Mouse (Mus musculus) left cerebral cortex, adult 2 months (tissue): ENCODE results near the gene Cyp4a31. TPM values are rescaled to one million over a fixed set of nuclear protein-coding genes. Genes with fewer than 3 reads are reported as not detected.
"Not testable (repeated sequence)": the region's sequence is repeated elsewhere in the genome, so short reads cannot be mapped to it uniquely, and the experiment has no call there.

Source experiments
- DNase-seq, 2 experiments: peaks; one replicate each; pipeline ENCODE4 v3.0.0; 2021 to 2022; ENCODE audit warnings: low spot score in 2 of 2, mixed read lengths in 1 of 2; ENCODE audit errors: extremely low spot score in 1 of 2
- H3K27ac ChIP-seq: fragments of 200-600 bp; 2 replicates; pipeline ENCODE4 v1.8.1; 2022
- H3K4me3 ChIP-seq: fragments of 200-600 bp; 2 replicates; pipeline ENCODE4 v1.8.1; 2022
- CTCF ChIP-seq: fragments of 200-600 bp; IDR thresholded peaks from 2 replicates; pipeline ENCODE4 v1.8.1; 2022; ENCODE audit warnings: antibody characterized with exemption, mild to moderate bottlenecking, moderate library complexity
- intact Hi-C: fragments of 180-260 bp; cut with DNase I; formaldehyde crosslinking; loops from one replicate; pipeline ENCODE4 v1.15.1; 2025
- long read RNA-seq, 2 experiments: library from polyadenylated mRNA; stranded (forward); transcript quantifications; one replicate each; pipeline ENCODE4 v2.0.0; 2021; ENCODE audit warnings: borderline mapping rate in 2 of 2
- total RNA-seq, 2 experiments: library from RNA; stranded (reverse); gene quantifications; 2 replicates each; pipeline ENCODE4 v1.2.3; 2021

Gene Cyp4a31
- not detected for total RNA-seq
- long read RNA-seq, experiment 1 = 0 reads
- long read RNA-seq, experiment 2 = 0 reads

DNA sequence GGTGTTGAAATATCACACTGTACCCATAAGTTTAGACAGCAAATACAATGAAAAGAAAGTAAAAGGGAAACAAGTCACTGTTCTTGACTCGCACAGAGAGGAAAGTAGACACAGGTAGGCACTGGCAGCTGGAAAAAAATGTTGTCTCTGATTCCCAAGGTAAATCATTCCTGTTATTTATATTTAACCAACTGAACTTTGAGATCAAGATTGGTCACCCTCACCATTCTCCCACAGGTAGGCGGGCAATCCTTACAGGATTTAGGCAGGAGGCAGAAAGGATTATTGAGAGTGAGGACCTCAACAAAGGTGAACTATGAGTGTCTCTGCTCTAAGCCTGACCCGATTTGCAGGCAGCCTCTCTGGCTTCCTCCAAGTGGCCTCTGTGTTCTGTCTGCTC is at the start of gene Cyp4a31:
Gene Cyp4a31, plus strand, starts transcription at position 249 of the 400 bp plus-strand sequence.
- intact Hi-C loops = no loop called here
- no peak within 1 kb of the TSS for H3K27ac ChIP-seq
- TF ChIP-seq CTCF = no peak
- no peak within 1 kb of the TSS for H3K4me3 ChIP-seq
- DNase-seq = no peak

DNA sequence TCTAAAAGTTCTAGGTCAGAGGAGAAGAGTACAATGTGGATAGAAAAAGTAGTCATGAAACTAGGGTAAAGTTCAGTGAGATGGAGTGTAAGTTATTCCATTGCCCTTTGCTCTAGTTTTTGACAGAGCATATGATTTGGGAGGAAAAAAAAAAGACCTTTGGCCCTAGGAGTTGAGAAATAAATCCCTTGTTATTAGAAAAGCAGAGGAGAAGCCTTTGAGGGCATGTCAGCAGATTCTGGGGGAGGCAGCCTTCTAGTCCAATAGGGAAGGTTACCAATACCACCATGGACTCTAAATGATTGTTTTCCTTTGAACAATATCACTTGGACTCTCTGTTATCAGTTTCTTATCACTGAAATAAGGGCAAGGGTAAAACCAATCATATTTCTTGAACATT is 49.5 kb upstream of the Cyp4a31 start:
- H3K4me3 ChIP-seq, H3K27ac ChIP-seq, DNase-seq, intact Hi-C loops: not testable (repeated sequence)

DNA sequence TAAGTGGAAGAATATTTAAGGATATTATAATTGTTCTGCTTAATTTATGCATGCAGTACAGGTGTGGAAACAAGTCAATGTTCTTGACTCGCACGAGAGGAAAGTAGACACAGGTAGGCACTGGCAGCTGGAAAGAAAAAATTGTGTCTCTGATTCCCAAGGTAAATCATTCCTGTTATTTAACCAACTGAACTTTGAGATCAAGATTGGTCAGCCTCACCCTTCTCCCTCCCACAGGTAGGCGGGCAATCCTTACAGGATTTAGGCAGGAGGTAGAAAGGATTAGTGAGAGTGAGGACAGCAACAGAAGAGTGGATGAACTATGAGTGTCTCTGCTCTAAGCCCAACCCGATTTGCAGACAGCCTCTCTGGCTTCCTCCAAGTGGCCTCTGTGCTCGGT is 45.4 kb upstream of the Cyp4a31 start, which contains the start of gene Cyp4a10:
Gene Cyp4a10, plus strand, starts transcription at position 265 of the 400 bp plus-strand sequence.
- intact Hi-C loops, H3K27ac ChIP-seq, DNase-seq, H3K4me3 ChIP-seq: not testable (repeated sequence)

DNA sequence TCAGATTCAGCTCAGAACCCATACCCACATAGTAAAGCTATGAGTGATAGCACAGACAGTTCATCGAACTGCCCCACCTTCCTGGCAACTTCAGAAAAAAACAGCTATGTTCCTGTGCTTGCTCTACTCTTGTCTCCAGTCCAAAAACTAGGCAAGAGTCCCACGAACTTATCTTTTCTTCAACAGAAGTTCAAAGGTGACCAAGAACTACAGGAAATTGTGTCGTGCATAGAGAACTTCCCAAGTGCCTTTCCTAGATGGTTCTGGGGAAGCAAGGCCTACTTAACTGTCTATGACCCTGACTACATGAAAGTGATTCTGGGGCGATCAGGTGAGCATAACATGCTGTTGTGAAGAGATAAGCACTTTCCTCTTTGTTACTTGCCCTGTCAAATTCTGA is 44.0 kb upstream of the Cyp4a31 start:
- intact Hi-C loops = no loop called here
- DNase-seq = no peak
- H3K4me3 ChIP-seq = no peak overlapping the region
- no peak overlapping the region for H3K27ac ChIP-seq
- no peak for TF ChIP-seq CTCF

DNA sequence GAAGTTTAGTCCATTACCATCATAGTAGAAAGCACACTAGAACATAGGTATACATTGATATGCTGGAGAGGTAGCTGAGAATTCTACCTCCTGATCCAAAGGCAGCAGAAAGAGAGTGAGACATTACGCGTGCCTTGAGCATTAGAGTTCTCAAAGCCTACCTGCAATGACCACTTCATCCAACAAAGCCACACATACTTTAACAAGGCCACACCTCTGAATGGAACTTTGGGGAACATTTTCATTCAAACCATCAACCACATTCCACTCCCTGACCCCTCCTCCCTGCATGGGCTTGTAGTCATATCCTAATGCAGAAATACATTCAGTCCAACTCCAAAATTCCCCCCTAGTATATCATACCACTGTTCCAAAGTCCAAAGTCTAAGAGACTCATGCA is 41.7 kb upstream of the Cyp4a31 start:
- Histone ChIP-seq H3K27ac (no peak overlapping the region), H3K4me3 (no peak overlapping the region)
- intact Hi-C loops = no loop called here
- TF ChIP-seq CTCF = no peak
- DNase-seq = no peak

DNA sequence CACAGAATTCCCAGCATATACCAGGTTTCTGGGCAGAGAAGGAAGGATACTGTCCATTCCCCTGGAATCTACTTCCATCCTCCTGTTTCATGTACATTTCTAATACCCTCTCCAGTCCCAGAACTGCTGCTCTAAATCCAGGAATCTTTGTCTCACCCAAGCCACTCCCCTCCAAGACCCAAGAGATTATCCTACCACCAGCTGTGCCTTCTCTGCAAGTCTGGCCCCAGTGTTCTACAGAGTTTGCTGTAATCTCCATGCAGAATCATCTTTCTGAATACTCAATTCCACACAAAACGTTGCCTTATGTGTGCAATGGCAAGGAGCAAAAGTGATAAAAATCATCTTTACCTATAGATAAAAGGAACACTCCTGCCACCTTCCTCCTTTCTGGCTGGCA is 18.3 kb upstream of the Cyp4a31 start:
- no peak for DNase-seq
- no peak for TF ChIP-seq CTCF
- intact Hi-C loops = no loop called here
- Histone ChIP-seq H3K4me3 (no peak overlapping the region), H3K27ac (no peak overlapping the region)

DNA sequence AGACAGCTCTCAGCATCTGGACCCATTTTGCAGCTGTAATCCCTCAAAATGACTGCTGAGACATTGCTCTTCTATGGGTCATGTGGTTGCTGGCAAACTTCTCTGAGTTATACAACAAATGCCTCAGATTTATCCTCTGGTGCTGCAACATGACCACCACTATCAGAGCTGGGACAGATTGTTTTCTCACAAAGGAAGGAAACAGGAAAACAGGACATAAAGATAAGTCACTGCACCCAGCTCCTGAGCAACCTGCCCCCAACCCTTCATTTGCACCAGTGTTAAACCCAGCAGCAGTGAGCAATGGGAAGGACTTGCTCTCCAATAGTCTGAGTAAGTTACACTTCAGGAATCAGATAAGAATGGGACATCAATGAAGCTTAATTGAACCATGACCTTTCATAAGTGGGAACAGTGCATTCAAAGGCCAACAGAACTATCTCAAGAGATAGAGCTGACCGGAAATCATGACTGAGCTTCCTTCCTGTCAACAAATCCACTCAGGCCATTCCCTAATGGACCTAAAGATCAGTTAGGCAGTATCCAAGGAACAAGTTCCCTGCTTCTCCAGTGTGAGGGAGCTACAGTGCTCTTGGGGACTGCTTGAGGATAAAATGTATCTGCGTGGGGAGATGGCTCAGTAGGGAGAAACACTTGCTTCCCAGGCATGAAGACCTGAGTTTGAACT is 17.2 kb upstream of the Cyp4a31 start:
- intact Hi-C loops = no loop called here
- no peak overlapping the region for H3K27ac ChIP-seq
- TF ChIP-seq CTCF = no peak
- no peak overlapping the region for H3K4me3 ChIP-seq
- no peak for DNase-seq

DNA sequence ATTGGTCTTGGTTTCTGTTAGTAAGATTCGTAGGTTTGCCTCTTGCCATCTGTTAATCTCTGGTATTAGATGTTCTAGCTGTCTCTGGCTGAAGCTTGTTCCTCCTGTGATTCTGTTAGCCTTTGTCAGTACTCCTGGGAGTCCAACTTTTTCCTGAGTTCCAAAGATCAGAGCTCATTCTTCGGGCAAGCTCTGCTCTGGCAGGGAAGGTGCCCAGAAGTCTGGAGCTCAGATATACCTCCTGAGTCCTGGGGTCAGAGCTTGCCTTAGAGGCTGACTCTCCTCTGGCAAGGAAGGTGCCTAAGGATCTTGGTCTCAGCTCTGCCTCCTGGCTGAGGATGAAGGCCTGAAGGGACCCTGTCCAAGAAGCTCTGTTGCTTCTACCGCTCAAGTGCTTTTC is 10.7 kb upstream of the Cyp4a31 start:
- no peak overlapping the region for H3K27ac ChIP-seq

DNA sequence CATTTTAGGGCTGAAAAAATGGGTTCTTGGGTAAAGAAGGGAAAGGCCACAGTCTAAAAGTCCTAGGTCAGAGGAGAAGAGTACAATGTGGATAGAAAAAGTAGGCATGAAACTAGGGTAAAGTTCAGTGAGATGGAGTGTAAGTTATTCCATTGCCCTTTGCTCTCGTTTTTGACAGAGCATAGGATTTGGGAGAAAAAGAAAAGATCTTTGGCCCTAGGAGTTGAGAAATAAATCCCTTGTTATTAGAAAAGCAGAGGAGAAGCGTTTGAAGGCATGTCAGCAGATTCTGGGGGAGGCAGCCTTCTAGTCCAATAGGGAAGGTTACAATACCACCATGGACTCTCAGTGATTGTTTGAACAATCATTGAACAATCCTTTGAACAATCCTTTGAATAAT is 7.9 kb upstream of the Cyp4a31 start:
- DNase-seq = no peak
- H3K27ac ChIP-seq = no peak overlapping the region
- no peak overlapping the region for H3K4me3 ChIP-seq
- intact Hi-C loops = no loop called here
- TF ChIP-seq CTCF = no peak

More for the DNA sequence above, 10.7 kb upstream of the Cyp4a31 start:
- H3K4me3 ChIP-seq = no peak overlapping the region
- intact Hi-C loops = no loop called here
- no peak for DNase-seq
- TF ChIP-seq CTCF = no peak

DNA sequence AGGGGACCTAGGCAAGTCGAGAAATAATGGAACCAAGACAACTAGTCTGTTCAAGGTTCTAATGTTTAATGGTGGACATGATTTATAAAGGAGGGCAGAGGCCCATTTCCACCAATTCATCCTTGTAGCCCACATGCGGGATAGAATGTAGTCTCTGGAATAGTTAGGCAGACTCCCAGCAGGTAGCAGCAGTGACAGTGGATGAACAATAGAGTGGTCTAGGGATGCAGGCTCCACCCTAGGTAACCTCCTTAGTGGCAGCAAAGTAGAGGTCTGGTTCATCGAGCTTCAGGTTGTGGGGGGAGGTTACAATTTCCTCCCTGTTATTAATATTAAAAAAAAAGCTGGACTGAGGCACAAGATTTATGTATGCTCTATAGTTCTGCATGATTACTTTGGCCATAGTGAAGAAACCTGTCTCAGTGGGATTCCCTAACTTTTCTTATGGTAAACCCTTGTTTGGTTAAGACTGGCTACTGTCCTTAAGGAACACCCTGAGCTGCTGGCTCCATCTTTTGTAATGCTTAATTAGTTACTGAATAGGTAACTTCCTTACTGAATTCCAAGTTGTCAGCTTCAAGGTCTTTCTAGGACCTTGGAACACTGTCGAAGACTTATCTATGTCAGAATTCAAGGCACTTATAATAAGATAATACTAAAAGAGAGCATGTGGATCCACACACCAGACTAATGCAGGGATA is 5.4 kb upstream of the Cyp4a31 start:
- no peak for DNase-seq
- Histone ChIP-seq H3K4me3 (no peak overlapping the region), H3K27ac (no peak overlapping the region)
- intact Hi-C loops = no loop called here
- TF ChIP-seq CTCF = no peak

DNA sequence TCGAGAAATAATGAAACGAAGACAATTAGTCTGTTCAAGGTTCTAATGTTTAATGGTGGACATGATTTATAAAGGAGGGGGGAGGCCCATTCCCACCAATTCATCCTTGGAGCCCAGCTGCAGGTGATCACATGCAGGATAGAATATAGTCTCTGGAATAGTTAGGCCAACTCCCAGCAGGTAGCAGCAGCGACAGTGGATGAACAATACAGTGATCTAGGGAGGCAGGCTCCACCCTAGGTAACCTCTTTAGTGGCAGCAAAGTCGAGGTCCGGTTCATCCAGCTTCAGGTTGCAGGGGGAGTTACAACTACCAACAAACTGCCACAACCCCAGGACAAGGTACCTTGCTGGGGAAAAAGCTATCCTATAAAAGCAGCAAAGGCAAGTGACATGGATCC is 2.2 kb upstream of the Cyp4a31 start:
- H3K27ac ChIP-seq, DNase-seq, intact Hi-C loops, H3K4me3 ChIP-seq: not testable (repeated sequence)

DNA sequence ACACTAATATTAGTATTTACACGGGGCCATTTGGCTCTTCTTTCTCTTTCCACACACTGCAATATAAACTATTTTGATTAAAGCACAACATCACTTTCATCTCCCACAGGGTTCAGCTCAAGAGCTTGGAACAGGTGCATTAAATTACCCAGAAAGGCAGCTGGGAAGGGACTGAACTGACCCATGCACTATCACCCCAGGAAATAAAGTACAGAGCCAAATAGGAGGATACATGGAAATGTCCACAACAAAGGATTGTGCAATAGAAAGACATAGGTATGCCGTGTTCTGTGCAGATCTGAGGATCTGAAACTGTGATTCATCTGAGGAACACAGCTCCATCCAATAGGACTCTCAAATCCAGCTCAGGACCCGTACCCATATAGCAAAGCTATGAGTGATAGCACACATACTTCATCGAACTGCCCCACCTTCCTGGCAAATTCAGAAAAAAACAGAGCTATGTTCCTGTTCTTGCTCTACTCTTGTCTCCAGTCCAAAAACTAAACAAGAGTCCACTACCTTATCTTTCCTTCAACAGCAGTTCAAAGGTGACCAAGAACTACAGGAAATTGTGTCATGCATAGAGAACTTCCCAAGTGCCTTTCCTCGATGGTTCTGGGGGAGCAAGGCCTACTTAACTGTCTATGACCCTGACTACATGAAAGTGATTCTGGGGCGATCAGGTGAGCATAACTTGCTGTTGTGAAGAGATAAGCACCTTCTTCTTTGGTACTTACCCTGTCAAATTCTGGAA is 1.2 kb downstream of the Cyp4a31 start:
- DNase-seq, intact Hi-C loops, H3K4me3 ChIP-seq, H3K27ac ChIP-seq: not testable (repeated sequence)
